ENCODE assay signal across 10 mouse cellular contexts in the genomic region with DNA sequence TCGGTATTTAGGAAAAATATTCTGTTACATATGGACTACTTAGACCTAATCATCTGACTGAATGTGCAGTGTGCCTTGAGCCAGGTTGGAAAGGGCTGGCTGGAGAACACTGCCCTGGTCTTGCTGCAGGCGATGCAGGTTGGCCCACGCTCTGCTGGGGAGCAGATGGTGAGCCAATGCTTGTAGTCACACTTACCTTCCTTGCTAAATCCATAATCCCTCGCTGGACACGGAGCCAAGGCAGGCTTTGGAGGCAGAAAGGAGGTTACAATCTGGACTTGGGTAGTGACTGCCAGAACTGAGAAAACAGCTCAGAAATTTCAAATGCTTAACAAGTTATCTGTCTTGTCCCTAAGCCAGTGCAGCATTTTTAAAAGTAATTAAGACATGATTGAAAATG.
DNase-seq lines count a peak whose midpoint lies in the region; ATAC-seq lines count a peak whose summit lies in the region.
"Had no signal": no experiment of that assay in that cellular context is flagged by ENCODE, and none has a peak within 500 bp of the region (broad histone marks: within the 10 kb centered on the region; RNA-seq: fewer than 3 reads in every experiment).

No protein-coding gene starts in this region.

- H3K9ac ChIP-seq in forebrain, embryonic 15.5 days (replicated peaks): no peak overlapping the region
- H3K9ac ChIP-seq in intestine, embryonic 16.5 days (ENCODE audit: low read depth, low read length): no peak overlapping the region
- H3K9ac ChIP-seq: embryonic facial prominence, embryonic 15.5 days; lung, embryonic 15.5 days had no signal

- no peaks in the 10 kb centered on the region for H3K27me3 ChIP-seq in forebrain, embryonic 15.5 days
- no peaks in the 10 kb centered on the region for H3K27me3 ChIP-seq in intestine, embryonic 16.5 days (replicated peaks; ENCODE audit: control insufficient read depth, insufficient read depth, low read length)
- no peaks in the 10 kb centered on the region for H3K27me3 ChIP-seq in heart, embryonic 10.5 days (ENCODE audit: insufficient read depth, poor library complexity, severe bottlenecking)
- H3K27me3 ChIP-seq: embryonic facial prominence, embryonic 15.5 days; lung, embryonic 15.5 days had no signal

- WGBS in forebrain, embryonic 15.5 days: 42% methylated on average over 5 of the region's 5 CpGs
- 72% methylated on average over 5 of the region's 5 CpGs for WGBS in intestine, embryonic 16.5 days
- WGBS in heart, embryonic 10.5 days: 58% methylated on average over 5 of the region's 5 CpGs

- peak; percentile 95 for DNase-seq in cerebellum, adult 8-10 months
- DNase-seq in layer of hippocampus, adult 9-11 months: peak; percentile 55
- DNase-seq in retina, embryonic 14.5 days (ENCODE audit: low spot score): peak; percentile 15
- no peak for DNase-seq in ovary, postnatal 14 days (ENCODE audit: low spot score)
- DNase-seq in kidney, adult 9 months: no peak
- DNase-seq in heart, embryonic 10.5 days (ENCODE audit: low spot score): no peak

- H3K4me3 ChIP-seq in forebrain, embryonic 15.5 days: no peak overlapping the region
- no peak overlapping the region for H3K4me3 ChIP-seq in intestine, embryonic 16.5 days (ENCODE audit: low read length)
- no peak overlapping the region for H3K4me3 ChIP-seq in heart, embryonic 10.5 days
- H3K4me3 ChIP-seq: embryonic facial prominence, embryonic 15.5 days; lung, embryonic 15.5 days had no signal

- peak overlapping the region; percentile 90 for H3K27ac ChIP-seq in forebrain, embryonic 15.5 days (replicated peaks)
- H3K27ac ChIP-seq in intestine, embryonic 16.5 days (ENCODE audit: low read length): no peak overlapping the region
- H3K27ac ChIP-seq in heart, embryonic 10.5 days: no peak overlapping the region
- H3K27ac ChIP-seq: embryonic facial prominence, embryonic 15.5 days; lung, embryonic 15.5 days had no signal

- H3K4me2 ChIP-seq in forebrain, embryonic 15.5 days (replicated peaks): no peak overlapping the region
- H3K4me2 ChIP-seq in intestine, embryonic 16.5 days (ENCODE audit: low read depth, low read length): no peak overlapping the region
- H3K4me2 ChIP-seq: embryonic facial prominence, embryonic 15.5 days; lung, embryonic 15.5 days had no signal

- H3K36me3 ChIP-seq in forebrain, embryonic 15.5 days: no peaks in the 10 kb centered on the region
- H3K36me3 ChIP-seq in intestine, embryonic 16.5 days (ENCODE audit: control insufficient read depth, insufficient read depth, low read length): no peaks in the 10 kb centered on the region
- H3K36me3 ChIP-seq in heart, embryonic 10.5 days: no peaks in the 10 kb centered on the region
- H3K36me3 ChIP-seq: embryonic facial prominence, embryonic 15.5 days; lung, embryonic 15.5 days had no signal

- peak; percentile 95 for ATAC-seq in forebrain, embryonic 15.5 days (replicated peaks)
- no peak for ATAC-seq in intestine, embryonic 16.5 days

- peaks cover 17% of the 10 kb centered on the region for H3K4me1 ChIP-seq in forebrain, embryonic 15.5 days
- no peaks in the 10 kb centered on the region for H3K4me1 ChIP-seq in intestine, embryonic 16.5 days (ENCODE audit: control insufficient read depth, insufficient read depth, low read length)
- H3K4me1 ChIP-seq in heart, embryonic 10.5 days: no peaks in the 10 kb centered on the region
- H3K4me1 ChIP-seq: embryonic facial prominence, embryonic 15.5 days; lung, embryonic 15.5 days had no signal

- H3K9me3 ChIP-seq in forebrain, embryonic 15.5 days: no peaks in the 10 kb centered on the region
- H3K9me3 ChIP-seq in intestine, embryonic 16.5 days (ENCODE audit: control insufficient read depth, low read length): no peaks in the 10 kb centered on the region
- no peaks in the 10 kb centered on the region for H3K9me3 ChIP-seq in heart, embryonic 10.5 days
- H3K9me3 ChIP-seq: embryonic facial prominence, embryonic 15.5 days; lung, embryonic 15.5 days had no signal

Comparison
In these comparisons a context has a peak if more than half of its experiments do, and no peak if none do; other contexts are left out.
1. DNase-seq: peak in cerebellum, adult 8-10 months (single experiment), layer of hippocampus, adult 9-11 months (single experiment) and retina, embryonic 14.5 days (single experiment); none in ovary, postnatal 14 days (single experiment), kidney, adult 9 months (single experiment) and heart, embryonic 10.5 days (single experiment).